Mouse (Mus musculus): ENCODE measurements around the gene Lrrc32.

The Lrrc32 gene

DNA sequence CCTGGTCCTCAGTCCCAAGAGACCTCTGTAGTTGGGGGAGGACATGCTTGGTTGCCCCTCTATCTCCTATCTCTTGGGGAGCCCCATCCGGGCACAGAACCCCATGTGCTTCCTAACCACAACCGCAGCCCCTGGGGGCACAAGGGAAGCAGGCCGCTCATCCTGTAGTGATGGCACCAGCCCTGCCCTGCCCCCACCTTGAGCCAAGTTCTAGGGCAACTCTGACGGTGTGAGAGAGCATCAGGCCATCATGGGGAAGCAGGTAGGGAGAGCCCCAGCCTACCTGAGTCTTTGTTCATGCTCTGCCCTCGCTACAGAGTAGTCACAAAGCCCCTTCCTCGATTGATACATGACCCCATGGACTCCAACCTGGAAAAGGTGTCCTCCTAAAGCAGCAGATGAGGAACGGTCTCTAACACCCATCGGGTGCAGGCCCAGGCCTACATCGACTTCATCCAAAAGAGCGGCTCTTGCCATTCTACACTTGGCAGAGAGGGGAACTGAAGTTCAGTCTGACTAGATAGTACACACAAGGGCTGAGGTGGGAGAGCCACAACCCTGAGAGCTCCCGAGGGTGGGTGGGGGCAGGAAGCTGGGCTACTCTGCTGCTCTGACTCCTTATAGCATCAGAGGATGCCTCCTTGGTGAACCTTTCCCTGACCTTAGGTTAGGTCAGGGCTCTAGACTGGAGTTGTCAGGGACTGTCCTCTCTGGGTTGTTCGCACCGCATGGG lies 519 bp upstream of the Lrrc32 start:
- DNase-seq (ENCODE audit: low spot score in 2 of 2): no peak

DNA sequence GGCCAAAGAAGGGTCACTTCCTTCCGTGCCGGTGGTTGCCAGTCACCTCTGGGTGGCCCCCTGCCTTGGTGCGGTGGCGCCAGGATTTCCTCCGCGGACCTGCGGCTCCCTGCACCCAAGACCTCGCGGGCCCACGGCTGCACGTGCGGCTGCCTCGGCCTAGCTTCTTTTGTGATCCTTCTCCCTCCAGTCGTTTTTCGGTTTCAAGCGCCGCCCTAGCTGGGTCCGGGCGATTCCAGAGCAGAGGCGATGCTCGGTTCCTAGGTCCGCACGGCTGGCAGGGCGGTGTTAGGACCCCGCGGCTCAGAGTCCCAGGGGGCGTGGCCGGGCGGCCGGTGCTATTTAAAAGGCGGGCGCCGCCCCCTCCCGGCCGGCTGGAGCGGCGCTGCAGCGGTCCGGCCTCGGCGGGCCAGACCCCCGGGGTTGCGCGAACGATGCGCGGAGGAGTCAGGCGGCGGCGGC lies 571 bp downstream of the Lrrc32 start:
- DNase-seq (ENCODE audit: low spot score in 2 of 2): peak; percentile 57 to 69

DNA sequence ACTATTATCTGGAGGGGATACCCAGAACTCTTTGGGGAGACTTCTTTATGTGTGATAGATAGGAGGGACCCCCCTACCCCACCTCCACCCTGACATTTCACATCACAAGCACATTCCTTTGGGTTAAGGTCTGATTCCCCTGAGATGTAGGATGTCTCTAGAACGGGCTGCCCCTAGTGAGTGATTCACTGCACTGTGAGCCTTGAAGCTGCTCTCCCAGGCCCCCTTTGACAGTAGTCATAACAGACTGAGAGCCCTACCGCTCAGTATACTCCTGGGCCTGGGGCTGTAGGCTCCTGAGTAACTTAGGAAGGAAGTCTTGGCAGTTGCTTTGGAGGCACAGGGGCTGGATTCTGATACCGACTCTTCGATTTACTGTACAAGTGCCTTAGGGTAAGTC lies 1.2 kb downstream of the Lrrc32 start:
- no peak for DNase-seq (ENCODE audit: low spot score in 2 of 2)

DNA sequence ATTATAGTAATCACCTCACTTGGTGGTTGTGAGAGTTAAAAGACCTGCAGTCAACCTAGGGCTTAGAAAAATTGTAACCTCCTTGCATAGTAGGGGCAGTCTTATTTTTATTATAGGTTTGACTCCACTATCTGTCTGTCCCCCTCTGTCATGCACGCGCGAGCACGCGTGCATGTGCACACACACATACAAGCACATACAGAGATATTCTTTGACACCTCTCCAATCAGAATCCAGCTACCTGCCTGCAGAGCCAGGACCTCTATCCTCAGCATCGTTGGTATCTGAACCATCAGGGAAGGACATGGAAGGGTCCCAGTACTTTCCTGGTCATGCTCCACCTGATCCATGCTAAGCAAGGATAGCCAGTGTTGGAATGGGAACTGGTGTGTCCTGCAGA lies 1.8 kb downstream of the Lrrc32 start:
- no peak for DNase-seq (ENCODE audit: low spot score in 2 of 2)

DNA sequence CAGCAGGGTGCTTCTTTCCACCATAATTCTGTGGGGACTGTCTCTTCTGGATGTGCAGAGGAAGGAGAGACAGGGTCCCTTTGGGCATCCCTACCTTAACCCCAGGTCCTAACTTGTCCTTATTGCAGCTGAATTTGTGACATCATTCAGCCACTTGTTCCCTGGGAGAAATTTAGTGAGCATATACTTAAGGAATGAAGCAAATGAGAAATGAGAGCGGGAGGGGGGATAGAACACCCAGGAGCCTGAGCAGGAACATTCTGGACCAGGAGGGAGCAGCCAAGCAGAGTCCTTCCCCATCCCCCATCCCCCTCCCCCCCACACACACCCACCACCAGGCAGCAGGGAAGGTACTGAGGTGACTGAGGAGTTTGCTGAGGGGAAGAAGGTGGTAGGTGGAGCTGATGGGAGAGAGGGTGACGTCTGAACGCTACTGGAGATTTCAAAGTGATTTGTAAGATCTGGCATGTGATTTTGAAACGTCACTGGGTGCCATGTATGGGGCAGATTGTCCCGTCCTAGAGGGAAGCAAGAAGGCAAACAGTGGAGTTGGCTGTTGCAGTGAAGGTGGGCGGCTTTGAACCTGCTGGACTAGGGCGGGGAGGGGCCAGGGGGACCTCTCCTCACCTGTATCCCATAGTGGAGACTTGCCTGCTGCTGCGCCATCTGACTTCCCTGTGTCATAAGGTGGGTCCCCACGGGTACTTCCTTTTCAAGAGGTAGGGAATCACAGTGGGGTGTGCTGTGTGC lies 2.5 kb downstream of the Lrrc32 start:
- DNase-seq (ENCODE audit: low spot score in 2 of 2): no peak

DNA sequence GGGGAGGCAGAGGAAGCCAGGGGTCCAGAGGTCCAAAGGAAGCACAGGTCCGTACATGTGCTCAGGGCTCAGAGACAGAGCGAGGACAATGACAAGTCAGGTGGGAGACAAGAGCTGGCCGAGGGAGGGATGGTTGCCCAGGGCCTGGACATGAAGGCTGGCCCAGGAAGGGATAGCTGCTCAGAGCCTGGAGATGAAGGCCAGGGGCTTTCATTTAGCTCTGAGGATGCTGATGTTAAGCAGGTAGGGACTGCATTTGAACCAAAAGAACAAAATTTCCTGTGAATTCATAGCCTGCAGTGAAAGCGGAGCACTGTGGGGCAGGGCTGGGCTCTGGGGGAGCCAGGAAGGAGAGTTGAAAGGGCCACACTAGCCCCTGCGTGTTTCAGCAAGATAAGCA lies 3.2 kb downstream of the Lrrc32 start:
- DNase-seq (ENCODE audit: low spot score in 2 of 2): no peak

DNA sequence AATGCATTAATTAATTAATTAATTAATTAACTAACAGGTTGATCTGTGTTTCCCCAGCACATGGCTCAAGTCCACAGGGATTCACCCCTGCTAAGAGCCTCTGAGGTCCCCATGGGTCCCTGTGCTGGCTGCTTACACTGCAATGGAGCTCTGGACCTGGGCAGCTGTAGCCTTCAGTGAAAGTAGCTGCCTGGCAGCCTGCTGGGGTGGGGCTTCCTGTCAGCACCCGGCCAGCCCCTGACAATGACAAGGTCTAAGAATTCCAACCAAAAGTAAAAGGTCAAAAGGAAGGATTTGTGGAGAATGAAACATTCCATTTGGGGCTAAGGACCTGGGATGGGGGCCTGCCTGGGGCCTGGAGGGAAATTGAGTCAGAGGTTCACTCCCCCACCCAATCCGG lies 4.2 kb downstream of the Lrrc32 start:
- no peak for DNase-seq (ENCODE audit: low spot score in 2 of 2)

DNA sequence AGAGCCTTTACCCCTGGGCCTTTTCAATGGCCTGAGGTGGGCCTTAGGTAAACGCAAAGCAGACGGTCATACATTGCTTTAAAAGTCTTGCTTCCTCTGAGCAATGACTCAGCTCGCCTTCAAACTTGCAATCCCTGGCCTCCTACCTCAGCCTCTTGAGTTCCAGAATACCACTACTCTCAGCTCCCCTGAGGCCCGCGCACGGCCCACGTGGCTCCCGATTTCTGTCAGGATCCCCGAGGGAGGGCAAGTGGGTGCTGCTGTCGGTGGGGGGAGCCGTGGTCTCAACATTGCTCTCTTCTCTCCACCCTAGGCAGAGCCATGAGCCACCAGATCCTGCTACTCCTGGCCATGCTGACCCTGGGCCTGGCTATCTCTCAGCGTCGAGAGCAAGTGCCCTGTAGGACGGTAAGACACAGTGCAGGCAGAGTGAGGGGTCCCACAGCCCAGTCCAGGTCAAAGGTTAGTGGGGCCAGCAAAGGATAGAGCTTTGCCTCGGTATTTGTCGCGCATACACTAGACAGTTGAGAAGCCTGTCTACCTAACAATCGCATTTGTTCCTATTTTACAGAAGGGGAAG lies 4.9 kb downstream of the Lrrc32 start:
- DNase-seq (ENCODE audit: low spot score in 2 of 2): no peak

DNA sequence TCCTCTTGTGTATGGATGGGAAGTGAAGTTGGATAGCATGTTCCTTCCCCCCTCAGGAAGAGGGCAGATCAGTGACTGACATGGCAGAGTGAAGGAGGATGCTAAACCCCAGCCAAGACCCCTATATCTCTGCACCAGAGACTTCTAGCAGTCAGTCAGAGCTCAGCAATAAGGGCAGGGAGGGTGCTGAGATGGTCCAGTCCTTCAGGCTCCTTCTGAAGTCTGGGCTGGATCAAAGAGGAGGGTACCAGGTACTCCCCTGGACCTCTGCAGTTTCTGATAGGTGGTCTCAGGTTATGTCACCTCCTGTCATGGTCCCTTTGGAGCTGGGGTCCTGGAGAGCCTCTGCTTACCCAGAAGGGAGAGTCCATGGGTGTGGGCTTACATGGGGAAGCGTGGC lies 6.5 kb downstream of the Lrrc32 start:
- DNase-seq (ENCODE audit: low spot score in 2 of 2): no peak

DNA sequence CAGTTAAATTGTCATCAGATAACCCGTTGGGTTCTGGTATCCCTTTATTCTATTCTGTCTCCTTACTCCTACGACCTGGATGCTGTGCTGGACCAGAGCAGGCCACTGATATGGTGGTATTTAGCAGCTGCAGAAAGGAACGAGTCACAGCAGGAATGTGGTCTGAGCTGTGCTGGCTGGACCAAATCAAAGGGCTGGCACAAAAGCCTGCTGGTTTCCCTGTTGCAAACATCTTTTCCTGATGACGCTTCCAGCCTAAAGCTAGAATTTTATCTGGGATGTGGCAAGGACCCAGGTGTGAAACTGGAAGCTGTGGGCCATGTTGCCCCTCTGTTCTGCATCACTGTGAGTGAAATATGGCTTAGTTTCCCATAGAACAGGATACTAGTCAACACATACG lies 8.4 kb downstream of the Lrrc32 start:
- no peak for DNase-seq (ENCODE audit: low spot score in 2 of 2)

DNA sequence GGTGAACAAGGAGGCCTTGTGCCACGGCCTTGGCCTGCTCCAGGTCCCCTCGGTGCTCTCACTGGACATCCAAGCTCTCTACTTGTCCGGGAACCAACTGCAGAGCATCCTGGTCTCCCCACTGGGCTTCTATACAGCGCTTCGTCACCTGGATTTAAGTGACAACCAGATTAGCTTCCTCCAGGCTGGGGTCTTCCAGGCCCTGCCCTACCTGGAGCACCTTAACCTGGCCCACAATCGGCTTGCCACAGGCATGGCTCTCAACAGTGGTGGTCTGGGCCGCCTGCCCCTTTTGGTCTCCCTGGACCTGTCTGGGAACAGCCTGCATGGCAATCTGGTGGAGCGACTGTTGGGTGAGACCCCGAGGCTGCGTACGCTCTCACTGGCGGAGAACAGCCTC lies 9.0 kb downstream of the Lrrc32 start:
- DNase-seq (ENCODE audit: low spot score in 2 of 2): no peak

DNA sequence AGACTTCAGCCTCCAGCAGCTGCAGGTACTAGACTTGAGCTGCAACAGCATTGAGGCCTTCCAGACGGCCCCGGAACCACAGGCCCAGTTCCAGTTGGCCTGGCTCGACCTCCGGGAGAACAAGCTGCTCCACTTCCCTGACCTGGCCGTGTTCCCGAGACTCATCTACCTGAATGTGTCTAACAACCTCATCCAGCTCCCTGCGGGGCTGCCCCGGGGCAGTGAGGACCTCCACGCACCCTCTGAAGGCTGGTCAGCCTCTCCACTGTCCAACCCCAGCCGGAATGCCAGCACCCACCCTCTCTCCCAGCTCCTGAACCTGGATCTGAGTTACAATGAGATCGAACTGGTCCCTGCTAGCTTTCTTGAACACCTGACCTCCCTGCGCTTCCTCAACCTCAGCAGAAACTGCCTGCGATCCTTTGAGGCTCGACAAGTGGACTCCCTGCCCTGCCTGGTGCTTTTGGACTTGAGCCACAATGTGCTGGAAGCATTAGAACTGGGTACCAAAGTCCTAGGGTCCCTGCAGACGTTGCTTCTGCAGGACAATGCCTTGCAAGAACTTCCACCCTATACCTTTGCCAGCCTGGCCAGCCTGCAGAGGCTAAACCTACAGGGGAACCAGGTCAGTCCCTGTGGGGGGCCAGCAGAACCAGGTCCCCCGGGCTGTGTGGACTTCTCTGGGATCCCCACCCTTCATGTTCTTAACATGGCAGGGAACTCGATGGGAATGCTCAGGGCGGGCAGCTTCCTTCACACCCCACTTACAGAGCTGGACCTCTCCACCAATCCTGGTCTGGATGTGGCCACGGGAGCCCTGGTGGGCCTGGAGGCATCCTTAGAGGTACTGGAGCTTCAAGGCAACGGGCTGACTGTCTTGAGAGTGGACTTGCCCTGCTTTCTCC lies 9.8 kb downstream of the Lrrc32 start:
- no peak for DNase-seq (ENCODE audit: low spot score in 2 of 2)

DNA sequence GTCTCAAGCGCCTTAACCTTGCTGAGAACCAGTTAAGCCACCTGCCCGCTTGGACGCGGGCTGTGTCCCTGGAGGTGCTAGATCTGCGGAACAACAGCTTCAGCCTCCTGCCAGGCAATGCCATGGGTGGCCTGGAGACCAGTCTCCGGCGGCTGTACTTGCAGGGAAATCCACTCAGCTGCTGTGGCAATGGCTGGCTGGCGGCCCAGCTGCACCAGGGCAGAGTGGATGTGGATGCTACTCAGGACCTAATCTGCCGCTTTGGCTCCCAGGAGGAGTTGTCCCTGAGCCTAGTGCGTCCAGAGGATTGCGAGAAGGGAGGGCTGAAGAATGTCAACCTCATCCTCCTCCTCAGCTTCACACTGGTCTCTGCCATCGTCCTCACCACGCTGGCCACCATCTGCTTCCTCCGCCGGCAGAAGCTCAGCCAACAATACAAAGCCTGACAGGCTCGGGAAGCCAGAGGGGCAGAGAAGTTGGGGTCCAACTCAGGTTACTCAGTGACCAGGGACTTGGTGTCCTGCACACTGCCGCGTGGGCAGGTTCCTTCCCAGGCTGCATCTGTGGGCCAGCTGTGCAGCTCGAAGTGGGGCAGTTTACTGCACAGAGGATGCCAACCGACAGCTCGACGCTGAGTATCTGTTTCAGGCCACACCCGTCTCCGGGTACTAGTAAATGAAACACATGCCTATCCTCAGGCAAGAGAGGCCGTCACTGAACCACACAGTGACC lies 10.6 kb downstream of the Lrrc32 start:
- no peak for DNase-seq (ENCODE audit: low spot score in 2 of 2)

DNA sequence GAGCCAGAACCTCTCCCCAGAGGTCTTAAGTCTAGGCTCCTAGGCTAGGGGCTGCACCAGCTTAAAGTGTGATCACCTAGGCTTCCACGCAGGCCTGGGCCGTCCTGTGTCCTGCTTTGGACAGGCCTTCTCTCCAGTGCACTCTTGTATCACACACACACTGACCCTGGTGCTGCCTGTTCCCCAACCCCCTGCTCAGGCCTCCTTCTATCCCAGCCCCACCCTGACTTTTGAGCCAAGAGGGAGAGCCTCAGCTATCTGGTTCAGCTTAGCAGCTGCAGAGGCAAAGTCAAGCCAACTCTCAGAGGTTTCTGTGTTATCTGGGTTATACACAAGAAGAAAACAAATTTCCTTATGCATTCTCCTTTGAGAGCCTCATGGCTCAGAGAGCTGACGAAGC lies 11.4 kb downstream of the Lrrc32 start:
- DNase-seq (ENCODE audit: low spot score in 2 of 2): no peak

DNA sequence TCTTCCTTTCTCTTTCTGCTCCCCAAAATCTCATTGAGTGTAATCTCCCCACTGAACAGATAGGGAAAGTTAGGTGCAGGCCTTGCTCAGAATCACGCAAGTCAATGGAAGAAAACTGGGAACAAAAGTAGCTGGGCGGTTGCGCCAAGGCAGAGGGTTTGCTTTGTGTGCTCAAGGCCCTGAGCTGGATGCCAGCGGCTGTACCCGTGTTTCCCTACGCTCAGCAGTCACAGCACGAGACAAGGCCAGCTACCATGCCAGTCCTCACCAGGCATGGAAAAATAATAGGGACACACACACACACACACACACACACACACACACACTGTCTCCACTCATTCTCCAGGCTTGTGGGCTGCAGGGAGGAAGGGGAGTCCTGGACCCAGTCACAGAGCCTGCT lies 12.0 kb downstream of the Lrrc32 start:
- no peak for DNase-seq (ENCODE audit: low spot score in 2 of 2)

DNA sequence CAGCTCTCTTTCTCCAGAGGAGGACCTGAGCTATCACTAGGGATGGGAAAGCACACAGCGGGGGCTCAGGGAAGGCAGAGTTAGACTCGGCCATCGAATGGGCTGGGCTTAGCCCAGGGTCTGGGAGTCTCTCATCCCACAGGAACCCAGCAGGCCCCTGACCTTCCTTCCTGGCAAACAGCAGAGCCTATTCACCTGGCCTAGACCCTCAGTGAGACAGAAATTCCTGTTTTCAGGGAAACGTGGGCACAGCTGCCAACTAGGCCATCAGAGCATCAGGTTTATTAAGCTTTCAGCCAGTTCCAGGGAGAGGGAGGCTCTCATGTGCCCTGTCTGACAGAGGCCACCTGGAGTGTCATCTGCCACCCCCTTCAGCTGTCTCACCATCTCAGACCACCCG lies 13.8 kb downstream of the Lrrc32 start:
- no peak for DNase-seq (ENCODE audit: low spot score in 2 of 2)

DNA sequence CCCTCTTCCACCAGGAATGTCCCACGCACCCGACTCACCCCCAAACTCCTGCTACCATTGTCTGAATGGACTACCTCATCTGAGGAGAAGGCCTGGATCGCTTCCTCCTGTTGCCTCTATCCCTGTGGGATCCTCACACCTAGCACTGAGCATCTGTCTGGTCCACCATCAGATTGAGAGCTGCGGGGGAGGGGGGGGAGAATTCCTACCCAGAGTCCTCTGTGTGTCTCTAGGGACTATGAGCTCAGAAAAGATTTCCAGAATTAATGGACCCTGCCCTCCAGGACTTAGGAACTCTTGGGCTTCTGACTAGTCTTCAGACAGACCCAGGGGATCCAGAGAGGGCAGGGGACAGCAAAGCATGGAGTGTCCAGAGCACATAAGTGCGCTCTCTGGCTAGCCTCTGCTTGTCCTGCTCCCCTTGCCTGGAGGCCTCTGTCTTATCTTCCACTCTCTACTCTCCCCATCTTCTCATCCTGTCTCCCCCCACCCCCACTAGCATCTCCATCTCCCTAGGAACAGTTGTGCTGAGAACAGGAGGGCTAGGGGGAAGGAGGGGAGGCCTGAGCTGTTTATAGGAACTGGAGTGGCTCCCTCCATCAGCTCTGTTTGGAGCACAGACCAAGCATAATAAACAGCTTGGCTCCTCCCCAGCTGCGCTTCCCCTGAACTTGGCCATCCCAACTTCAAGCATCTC lies 15.0 kb downstream of the Lrrc32 start:
- DNase-seq (ENCODE audit: low spot score in 2 of 2): peak in 1 of 2 experiments; percentile 48

DNA sequence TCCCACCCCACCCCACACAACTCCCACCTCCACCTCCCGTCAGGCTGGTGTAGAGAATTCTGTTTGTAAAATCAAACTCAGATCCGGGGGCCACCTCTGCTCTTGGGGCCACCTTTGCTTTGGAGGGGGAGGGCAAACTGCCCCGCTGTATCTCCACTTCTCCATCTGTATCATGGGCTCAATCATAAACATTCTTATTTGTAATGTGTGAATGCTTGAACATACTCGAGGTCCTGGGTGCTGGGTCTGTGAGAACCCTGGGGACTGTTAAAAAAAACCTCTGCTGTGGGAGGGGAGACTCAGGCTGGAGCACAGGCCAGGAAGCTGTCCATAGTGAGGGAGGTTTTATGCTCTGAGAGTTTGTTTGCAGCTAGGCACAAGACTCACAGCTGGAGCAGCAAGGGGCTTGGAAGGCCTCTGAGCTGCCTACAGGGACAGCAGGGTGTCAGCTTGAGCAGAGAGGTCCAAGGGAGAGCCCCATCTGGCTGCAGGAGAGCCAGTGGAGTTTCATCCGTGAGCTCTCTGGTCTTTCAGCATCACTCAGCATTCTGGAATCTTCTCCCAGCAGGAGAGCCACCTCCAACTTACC lies 15.7 kb downstream of the Lrrc32 start:
- no peak for DNase-seq (ENCODE audit: low spot score in 2 of 2)

DNA sequence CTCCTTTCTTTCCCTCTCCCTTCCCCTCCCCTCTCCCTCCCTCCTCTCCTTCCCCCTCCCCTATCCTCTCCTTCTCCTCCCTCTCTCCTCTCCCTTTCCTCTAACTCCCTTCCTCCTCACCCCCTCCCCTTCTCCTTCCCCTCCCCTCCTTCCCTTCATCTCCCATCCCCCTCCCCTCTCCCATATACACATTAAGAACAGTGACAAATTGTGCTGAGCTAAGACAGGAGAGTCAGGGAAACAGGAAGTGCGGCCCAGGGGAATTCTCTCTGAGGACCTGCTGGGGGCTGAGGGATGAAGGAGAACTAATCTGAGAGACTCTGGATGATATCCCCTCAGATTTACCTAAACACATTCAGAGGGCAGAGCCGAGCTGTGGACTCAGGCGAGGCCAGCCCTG lies 16.6 kb downstream of the Lrrc32 start:
- DNase-seq (ENCODE audit: low spot score in 2 of 2): no peak

All from frontal cortex, postnatal 10 days (tissue).